Mouse (Mus musculus): Measurements from ENCODE around the gene Hnrnpa3. TPM values are rescaled to one million over a fixed set of nuclear protein-coding genes. Genes with fewer than 3 reads are reported as not detected.

Hnrnpa3 gene
- polyA plus RNA-seq, 1 experiment from 2014 or later = 233 TPM

DNA sequence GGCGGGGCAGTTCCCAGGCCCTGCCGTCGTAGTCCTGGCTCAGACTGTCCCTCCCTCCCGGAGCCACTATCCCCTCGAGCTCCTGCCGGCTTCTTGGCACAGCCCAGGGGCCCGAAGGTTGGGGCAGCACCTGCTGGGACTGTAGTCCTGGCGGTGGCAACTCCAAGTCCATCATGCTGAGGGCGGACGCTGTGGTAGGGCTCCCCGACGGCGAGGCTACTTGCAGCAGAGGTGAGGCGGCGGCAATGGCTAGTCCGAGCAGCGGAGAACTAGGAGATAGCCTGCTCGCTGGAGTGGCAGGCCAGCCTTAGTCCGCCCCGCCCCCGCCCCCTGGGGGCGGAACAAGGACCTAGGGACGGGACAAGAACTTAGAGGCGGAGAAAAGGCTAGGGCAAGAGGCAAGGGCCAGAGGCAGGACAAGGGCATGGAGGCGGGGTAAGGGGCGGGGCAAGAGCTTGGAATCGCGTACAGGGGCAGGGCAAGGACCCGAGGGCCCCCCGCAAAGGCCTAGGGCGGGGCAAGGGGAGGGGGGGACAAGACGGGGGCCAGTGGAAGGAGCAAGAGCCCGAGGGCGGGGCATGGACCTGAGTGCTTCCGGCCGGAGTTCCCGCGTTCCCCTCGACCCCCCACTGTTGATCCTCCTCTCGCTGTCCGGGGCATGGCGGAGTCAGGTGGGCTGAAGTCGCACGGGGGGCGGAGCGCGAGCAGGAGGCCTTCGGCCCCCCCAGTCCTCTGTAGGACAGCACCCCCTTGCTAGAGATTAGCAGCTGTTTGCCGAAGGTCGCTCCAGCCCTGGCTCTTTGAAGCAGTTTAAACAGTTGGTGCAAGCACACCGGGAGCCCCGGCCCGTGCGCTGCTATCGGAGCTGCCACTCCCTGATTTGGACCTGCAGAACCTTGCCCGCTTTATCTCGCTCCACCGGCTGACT lies 45.4 kb downstream of the Hnrnpa3 start, which contains the start of gene Nfe2l2:
Gene Nfe2l2 (minus strand): TSS at position 408 of the 928 bp plus-strand sequence.
- peaks cover 46% of the 10 kb centered on the region for H3K4me1 ChIP-seq (replicated peaks)
- no peaks in the 10 kb centered on the region for H3K27me3 ChIP-seq (replicated peaks)
- H3K36me3 ChIP-seq = no peaks in the 10 kb centered on the region
- peak; percentile 93 for ATAC-seq (ENCODE audit: insufficient number of reproducible peaks, low FRiP score)
- peaks cover 3% of the 10 kb centered on the region; the same call in 1 of the 2 replicates for H3K9me3 ChIP-seq (replicated peaks)
- peak within 1 kb of the TSS; percentile 96 for H3K9ac ChIP-seq
- under 1% methylated on average over 58 of the region's 58 CpGs for WGBS
- H3K4me3 ChIP-seq = peak within 1 kb of the TSS; percentile 83
- H3K4me2 ChIP-seq = peak within 1 kb of the TSS; percentile 79
- H3K27ac ChIP-seq (ENCODE audit: poor library complexity, severe bottlenecking) = peak within 1 kb of the TSS; percentile 99

GRCm38 (mm10) chr2:75705162-75705752 lies 46.2 kb downstream of the Hnrnpa3 start:
- Histone ChIP-seq H3K27me3 (replicated peaks) (no peaks in the 10 kb centered on the region), H3K9me3 (replicated peaks) (peaks cover 4% of the 10 kb centered on the region; the same call in 1 of the 2 replicates), H3K27ac (ENCODE audit: poor library complexity, severe bottlenecking) (peak overlapping the region; percentile 99), H3K4me1 (replicated peaks) (peaks cover 40% of the 10 kb centered on the region), H3K4me3 (peak overlapping the region; percentile 83), H3K36me3 (no peaks in the 10 kb centered on the region), H3K4me2 (peak overlapping the region; percentile 79), H3K9ac (peak overlapping the region; percentile 96)
- 12% methylated on average over 19 of the region's 19 CpGs for WGBS
- ATAC-seq (ENCODE audit: insufficient number of reproducible peaks, low FRiP score) = peak; percentile 12

GRCm38 (mm10) chr2:75706435-75706834 lies 47.4 kb downstream of the Hnrnpa3 start:
- H3K9me3 ChIP-seq (replicated peaks) = peaks cover 4% of the 10 kb centered on the region; the same call in 1 of the 2 replicates
- peaks cover 30% of the 10 kb centered on the region for H3K4me1 ChIP-seq (replicated peaks)
- H3K4me3 ChIP-seq = no peak overlapping the region
- WGBS = 65% methylated on average over 5 of the region's 5 CpGs
- H3K27ac ChIP-seq (ENCODE audit: poor library complexity, severe bottlenecking) = 0 out of 2 replicates have a peak overlapping the region, but pooled peaks have one; percentile 27
- H3K9ac ChIP-seq = no peak overlapping the region
- H3K27me3 ChIP-seq (replicated peaks) = no peaks in the 10 kb centered on the region
- no peaks in the 10 kb centered on the region for H3K36me3 ChIP-seq
- H3K4me2 ChIP-seq = no peak overlapping the region
- ATAC-seq (ENCODE audit: insufficient number of reproducible peaks, low FRiP score) = no peak

DNA sequence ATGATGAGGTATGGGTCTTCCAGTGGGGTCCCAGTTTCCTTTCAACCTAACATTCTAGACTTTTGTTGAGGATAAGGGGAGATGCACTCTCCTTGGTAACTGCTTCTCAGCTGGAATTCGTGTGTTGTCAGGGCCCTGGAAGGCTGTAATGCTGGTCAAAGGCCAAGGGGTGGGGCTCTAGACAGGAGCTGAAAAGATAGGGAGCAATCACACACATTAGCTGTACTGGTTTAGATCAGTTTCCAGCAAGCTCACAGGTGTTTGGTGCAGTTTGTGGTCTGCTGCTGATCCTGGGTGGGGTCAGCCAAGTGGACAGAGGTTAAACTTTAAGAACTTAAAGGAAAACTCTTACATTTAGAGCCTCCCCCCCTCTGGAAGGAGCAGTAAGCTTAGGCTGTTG lies 48.4 kb downstream of the Hnrnpa3 start:
- no peaks in the 10 kb centered on the region for H3K36me3 ChIP-seq
- no peak overlapping the region for H3K4me3 ChIP-seq
- 20% methylated on average over 1 of the region's 1 CpGs for WGBS
- no peak overlapping the region for H3K9ac ChIP-seq
- H3K27me3 ChIP-seq (replicated peaks) = no peaks in the 10 kb centered on the region
- ATAC-seq (ENCODE audit: insufficient number of reproducible peaks, low FRiP score) = no peak
- no peak overlapping the region for H3K27ac ChIP-seq (ENCODE audit: poor library complexity, severe bottlenecking)
- no peak overlapping the region for H3K4me2 ChIP-seq
- H3K9me3 ChIP-seq (replicated peaks) = peaks cover 4% of the 10 kb centered on the region; the same call in 1 of the 2 replicates
- H3K4me1 ChIP-seq (replicated peaks) = peaks cover 21% of the 10 kb centered on the region

- ATAC-seq (ENCODE audit: insufficient number of reproducible peaks, low FRiP score) = no peak
- H3K4me1 ChIP-seq (replicated peaks) = 0 out of 2 replicates have a peak, but pooled peaks cover 4% of the 10 kb centered on the region
- H3K4me2 ChIP-seq = no peak overlapping the region
- H3K9ac ChIP-seq = no peak overlapping the region
- 81% methylated on average over 3 of the region's 3 CpGs for WGBS
- H3K27ac ChIP-seq (ENCODE audit: poor library complexity, severe bottlenecking) = no peak overlapping the region
- peaks cover 4% of the 10 kb centered on the region; the same call in 1 of the 2 replicates for H3K9me3 ChIP-seq (replicated peaks)
- no peak overlapping the region for H3K4me3 ChIP-seq
- H3K27me3 ChIP-seq (replicated peaks) = no peaks in the 10 kb centered on the region
- H3K36me3 ChIP-seq = no peaks in the 10 kb centered on the region
Measured at GRCm38 (mm10) chr2:75713083-75713482, 54.0 kb downstream of the Hnrnpa3 start.

DNA sequence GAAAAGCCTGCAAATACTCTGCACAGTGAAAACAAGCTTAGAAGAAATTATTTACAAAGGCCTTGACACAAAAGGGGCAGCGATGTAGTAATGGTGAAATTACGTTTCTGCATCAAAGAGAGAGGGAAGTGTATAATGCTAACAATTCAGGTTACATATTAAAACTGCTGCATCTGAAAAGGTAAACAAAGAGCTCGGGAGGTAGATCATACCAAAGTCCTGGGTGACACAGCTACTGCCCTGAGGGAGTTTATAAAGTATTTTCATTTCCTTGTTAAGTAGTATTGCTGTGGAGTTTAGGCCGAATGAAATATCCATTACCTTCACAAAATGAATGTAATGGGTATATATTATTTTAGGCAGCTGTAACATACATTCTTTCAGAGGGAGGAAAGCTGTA lies 55.7 kb downstream of the Hnrnpa3 start:
- H3K4me3 ChIP-seq = no peak overlapping the region
- no peaks in the 10 kb centered on the region for H3K9me3 ChIP-seq (replicated peaks)
- 71% methylated on average over 4 of the region's 4 CpGs for WGBS
- H3K4me1 ChIP-seq (replicated peaks) = 0 out of 2 replicates have a peak, but pooled peaks cover 4% of the 10 kb centered on the region
- no peak overlapping the region for H3K4me2 ChIP-seq
- H3K27me3 ChIP-seq (replicated peaks) = no peaks in the 10 kb centered on the region
- no peak overlapping the region for H3K9ac ChIP-seq
- ATAC-seq (ENCODE audit: insufficient number of reproducible peaks, low FRiP score) = no peak
- H3K36me3 ChIP-seq = no peaks in the 10 kb centered on the region
- H3K27ac ChIP-seq (ENCODE audit: poor library complexity, severe bottlenecking) = no peak overlapping the region

DNA sequence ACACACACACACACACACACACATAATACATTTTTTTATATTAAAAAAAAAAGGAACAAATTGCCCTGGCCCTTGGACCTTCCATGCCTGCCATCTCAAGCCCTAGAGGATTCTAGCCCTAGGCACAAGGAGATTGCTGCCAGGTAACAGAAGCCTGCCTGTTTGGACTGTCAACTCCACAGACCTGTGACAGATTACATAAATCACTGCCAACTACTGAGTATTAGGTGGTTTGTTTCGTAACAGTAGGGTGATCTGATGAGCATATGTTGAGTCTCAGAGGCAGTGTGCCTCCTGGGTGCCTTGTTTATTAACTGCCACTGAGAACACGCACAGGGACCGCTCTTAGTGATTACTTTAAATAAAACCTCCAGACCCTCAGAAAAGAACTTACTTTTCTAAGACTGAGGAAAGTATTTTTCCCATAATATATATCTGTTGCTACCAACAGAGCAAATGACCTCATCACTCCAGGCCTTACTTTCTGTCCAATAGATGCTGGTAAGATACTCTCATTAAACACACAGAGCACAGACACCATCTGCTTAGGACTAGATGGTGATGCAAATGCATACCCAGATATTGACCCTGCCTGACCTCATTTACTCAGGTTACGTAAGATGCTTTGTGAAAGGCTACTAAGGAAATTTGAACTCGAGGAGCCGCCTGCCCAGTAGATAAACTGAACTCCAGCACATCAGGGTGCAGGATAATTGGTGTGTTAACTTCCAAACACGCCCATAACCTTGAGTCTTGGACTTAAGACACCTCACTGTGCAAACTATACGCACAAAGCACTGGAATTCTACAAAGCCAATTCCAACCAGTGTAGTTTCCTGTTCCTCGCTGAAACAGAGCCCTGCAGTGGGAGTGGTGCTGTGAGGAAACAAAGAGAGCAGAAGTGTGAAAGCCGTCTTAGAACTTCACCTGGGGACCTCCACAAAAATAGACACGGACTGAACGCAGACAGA lies 57.3 kb downstream of the Hnrnpa3 start:
- H3K9ac ChIP-seq = no peak overlapping the region
- WGBS = 62% methylated on average over 12 of the region's 12 CpGs

More for the DNA sequence above, 57.3 kb downstream of the Hnrnpa3 start:
- H3K27ac ChIP-seq (ENCODE audit: poor library complexity, severe bottlenecking) = no peak overlapping the region
- H3K36me3 ChIP-seq = no peaks in the 10 kb centered on the region
- no peaks in the 10 kb centered on the region for H3K9me3 ChIP-seq (replicated peaks)
- no peaks in the 10 kb centered on the region for H3K27me3 ChIP-seq (replicated peaks)
- H3K4me3 ChIP-seq = no peak overlapping the region
- H3K4me2 ChIP-seq = no peak overlapping the region
- ATAC-seq (ENCODE audit: insufficient number of reproducible peaks, low FRiP score) = no peak
- H3K4me1 ChIP-seq (replicated peaks) = 0 out of 2 replicates have a peak, but pooled peaks cover 4% of the 10 kb centered on the region

Small RNA genes lying within 50 kb of the gene (microRNA-seq; reads per million reads assigned to microRNA genes)
- not detected for gene Gm24574

Other genes starting within 250 kb of the Hnrnpa3 start
- gene Nfe2l2, start 45.4 kb downstream of the Hnrnpa3 start, polyA plus RNA-seq (2016; fragmentation: Nextera tagmentation; extraction: Ambion mirVana) = 47.9 and 48.8 TPM in 2 replicates
- 40.3 and 42.2 TPM in 2 replicates for gene Agps, start 172.9 kb downstream of the Hnrnpa3 start, polyA plus RNA-seq (2016; fragmentation: Nextera tagmentation; extraction: Ambion mirVana)